Mouse (Mus musculus) heart, adult 2 months (tissue): ENCODE measurements around the gene Foxo1.

ENCODE experiments used
- CTCF ChIP-seq: fragments of 200-600 bp; IDR thresholded peaks from 2 replicates; pipeline ENCODE4 v1.8.1; 2022; ENCODE audit warnings: antibody characterized with exemption, mild to moderate bottlenecking, moderate library complexity
- EP300 ChIP-seq: fragments of 200-500 bp; IDR thresholded peaks from 2 replicates; pipeline ENCODE4 v1.6.1; 2011; ENCODE audit warnings: low read depth, low read length, control low read depth; ENCODE audit not compliant: insufficient read depth
- POLR2A ChIP-seq: fragments of 200-500 bp; IDR thresholded peaks from 2 replicates; pipeline ENCODE4 v1.6.1; 2011; ENCODE audit warnings: mild to moderate bottlenecking, low read depth, low read length, control low read depth; ENCODE audit not compliant: insufficient read depth

GRCm38 (mm10) chr3:52364576-52364975 is 96.4 kb downstream of the Foxo1 start:
- TF ChIP-seq CTCF (no peak), EP300 (no peak), POLR2A (no peak)
